Mouse (Mus musculus) forebrain, embryonic 13.5 days (tissue): ENCODE measurements around the gene Nktr. TPM values are rescaled to one million over a fixed set of nuclear protein-coding genes. Genes with fewer than 3 reads are reported as not detected.

Experiments used
- ATAC-seq: fragments of 200-750 bp; cut with Nextera tagmentation; 2 replicates; pipeline ENCODE4 v1.8.0; 2017
- H3K27ac ChIP-seq: fragments of 300-500 bp; sonication (generic); 2 replicates; pipeline ENCODE4 v1.5.1; 2015; ENCODE audit warnings: inconsistent platforms, mild to moderate bottlenecking, moderate library complexity
- H3K27me3 ChIP-seq: fragments of 300-500 bp; sonication (generic); 2 replicates; pipeline ENCODE4 v1.6.1; 2015; ENCODE audit warnings: mild to moderate bottlenecking, inconsistent platforms
- H3K36me3 ChIP-seq: fragments of 300-500 bp; sonication (generic); 2 replicates; pipeline ENCODE4 v1.6.1; 2015; ENCODE audit warnings: mild to moderate bottlenecking, inconsistent platforms; ENCODE audit not compliant: poor library complexity, severe bottlenecking
- H3K4me1 ChIP-seq: fragments of 300-500 bp; sonication (generic); 2 replicates; pipeline ENCODE4 v1.6.1; 2015; ENCODE audit warnings: inconsistent platforms
- H3K4me2 ChIP-seq: fragments of 300-500 bp; sonication (generic); 2 replicates; pipeline ENCODE4 v1.6.1; 2015; ENCODE audit warnings: inconsistent platforms, mild to moderate bottlenecking, moderate library complexity
- H3K4me3 ChIP-seq: fragments of 300-500 bp; sonication (generic); 2 replicates; pipeline ENCODE4 v1.5.1; 2015; ENCODE audit warnings: mild to moderate bottlenecking, inconsistent platforms
- H3K9ac ChIP-seq: fragments of 300-500 bp; sonication (generic); 2 replicates; pipeline ENCODE4 v1.6.1; 2015; ENCODE audit warnings: mild to moderate bottlenecking, inconsistent platforms
- H3K9me3 ChIP-seq: fragments of 300-500 bp; sonication (generic); replicated peaks from 2 replicates; pipeline ENCODE4 v1.6.1; 2016; ENCODE audit warnings: inconsistent platforms
- WGBS: fragments of 180-500 bp; shearing (Covaris S2); methylation state at CpG from one replicate; pipeline ENCODE4 v1.1.7; 2015; 5-methylcytosine and 5-hydroxymethylcytosine counted together
- polyA plus RNA-seq: library from polyadenylated mRNA; unstranded; fragments of >200 nt; fragmentation: Nextera tagmentation; extraction: Ambion mirVana; gene quantifications from 2 replicates; pipeline ENCODE4 v1.2.1, GENCODE M21; 2015

The Nktr gene
- polyA plus RNA-seq = 69.5 and 70.9 TPM in 2 replicates

DNA sequence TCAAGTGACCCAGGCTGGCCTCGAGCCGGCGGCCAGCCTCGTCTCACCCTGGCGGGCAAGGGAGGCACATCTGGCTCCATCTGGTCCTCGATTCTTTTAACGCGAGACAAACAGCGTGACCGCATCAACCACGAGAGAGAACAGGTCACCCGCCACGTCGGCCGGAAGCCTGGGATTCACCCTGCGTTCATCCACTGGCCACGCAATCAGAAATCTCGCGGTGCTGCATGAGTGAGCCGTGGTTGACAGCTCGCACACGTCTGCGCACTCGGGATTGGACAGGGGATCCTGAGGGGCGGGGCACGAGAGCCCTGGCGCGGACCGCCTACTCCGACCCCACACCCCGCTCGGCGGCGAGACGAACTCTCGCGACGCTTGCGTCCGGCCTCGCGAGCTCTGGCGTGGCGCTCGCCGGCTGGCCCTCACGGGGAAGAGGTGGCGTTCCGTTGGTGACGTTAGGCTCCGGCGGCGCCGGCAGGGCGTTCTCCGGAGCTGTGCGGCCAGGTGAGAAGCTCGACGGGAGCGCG is at the start of gene Nktr:
Gene Nktr (plus strand): TSS at position 378 of the 527 bp plus-strand sequence.
- H3K9ac ChIP-seq = peak within 1 kb of the TSS; percentile 97
- peak within 1 kb of the TSS; percentile 91 for H3K4me3 ChIP-seq
- no peaks in the 10 kb centered on the region for H3K36me3 ChIP-seq
- WGBS = under 1% methylated on average over 30 of the region's 61 CpGs
- peaks cover 17% of the 10 kb centered on the region for H3K4me1 ChIP-seq
- H3K27ac ChIP-seq = peak within 1 kb of the TSS; percentile 93
- H3K4me2 ChIP-seq = peak within 1 kb of the TSS; percentile 97
- no peaks in the 10 kb centered on the region for H3K27me3 ChIP-seq
- no peaks in the 10 kb centered on the region for H3K9me3 ChIP-seq
- peak; percentile 100 for ATAC-seq

GRCm38 (mm10) chr9:121669348-121669791 is 49.6 kb upstream of the Nktr start:
- peak overlapping the region; percentile 59 for H3K4me2 ChIP-seq
- under 1% methylated on average over 28 of the region's 28 CpGs for WGBS
- ATAC-seq = peak; percentile 9; the same call in 1 of the 2 replicates
- peaks cover 41% of the 10 kb centered on the region for H3K4me1 ChIP-seq
- peak overlapping the region; percentile 37 for H3K4me3 ChIP-seq
- no peak overlapping the region for H3K27ac ChIP-seq
- H3K27me3 ChIP-seq = peaks cover 34% of the 10 kb centered on the region
- H3K9me3 ChIP-seq = no peaks in the 10 kb centered on the region
- no peaks in the 10 kb centered on the region for H3K36me3 ChIP-seq
- H3K9ac ChIP-seq = peak overlapping the region; percentile 59

GRCm38 (mm10) chr9:121671300-121671699 is 47.7 kb upstream of the Nktr start:
- no peaks in the 10 kb centered on the region for H3K36me3 ChIP-seq
- H3K4me3 ChIP-seq = no peak overlapping the region
- H3K9me3 ChIP-seq = no peaks in the 10 kb centered on the region
- WGBS = 20% methylated on average over 7 of the region's 7 CpGs
- H3K27me3 ChIP-seq = peaks cover 30% of the 10 kb centered on the region
- H3K9ac ChIP-seq = no peak overlapping the region
- peaks cover 37% of the 10 kb centered on the region for H3K4me1 ChIP-seq
- H3K4me2 ChIP-seq = no peak overlapping the region
- ATAC-seq = no peak; the same call in 1 of the 2 replicates
- H3K27ac ChIP-seq = no peak overlapping the region

DNA sequence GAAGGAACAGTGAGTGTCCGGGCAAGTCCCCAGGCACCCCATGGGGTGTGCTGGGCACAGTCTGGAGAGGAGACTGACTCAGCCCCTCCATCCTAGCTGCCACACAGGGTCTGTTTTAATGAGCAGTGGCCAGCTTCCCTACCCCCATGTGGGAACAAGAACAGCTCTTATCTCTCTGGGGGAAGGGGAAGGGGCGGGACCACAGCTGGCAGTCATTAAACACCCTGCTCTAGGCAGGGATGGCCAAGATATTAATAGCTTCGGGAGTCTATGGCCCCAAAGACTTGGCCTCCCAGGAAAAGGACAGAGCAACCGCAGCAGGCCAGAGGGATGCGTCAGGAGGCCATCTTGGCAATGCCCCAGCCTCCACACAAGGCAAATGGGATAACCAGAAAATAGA is 46.7 kb upstream of the Nktr start:
- H3K9ac ChIP-seq = no peak overlapping the region

DNA sequence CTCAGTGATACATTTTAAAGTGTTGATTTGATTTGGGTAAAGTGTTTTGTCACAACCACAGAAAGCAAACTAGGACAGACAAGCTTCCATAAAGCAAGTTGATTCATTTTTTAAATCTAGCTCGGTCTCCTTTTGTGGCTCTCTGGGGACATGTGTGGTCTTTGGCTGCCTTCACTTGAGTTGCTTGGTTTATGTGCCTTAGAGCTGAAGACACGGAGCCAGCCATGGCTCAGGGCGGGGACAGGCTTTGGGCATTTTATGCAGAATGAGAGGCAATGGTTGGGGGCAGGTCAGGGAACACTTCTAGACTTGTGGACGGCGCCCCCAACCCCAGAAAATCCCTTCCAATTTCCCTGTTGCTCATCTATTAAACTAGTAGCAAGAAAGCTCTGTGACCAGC is 45.3 kb upstream of the Nktr start:
- no peak overlapping the region for H3K27ac ChIP-seq
- H3K4me1 ChIP-seq = peaks cover 19% of the 10 kb centered on the region
- H3K4me2 ChIP-seq = no peak overlapping the region
- peaks cover 22% of the 10 kb centered on the region for H3K27me3 ChIP-seq
- H3K9me3 ChIP-seq = no peaks in the 10 kb centered on the region
- no peak overlapping the region for H3K4me3 ChIP-seq
- no peaks in the 10 kb centered on the region for H3K36me3 ChIP-seq
- H3K9ac ChIP-seq = no peak overlapping the region
- ATAC-seq = no peak
- WGBS = 87% methylated on average over 5 of the region's 5 CpGs

More for the DNA sequence above, 46.7 kb upstream of the Nktr start:
- Histone ChIP-seq H3K4me1 (peaks cover 27% of the 10 kb centered on the region), H3K27me3 (peaks cover 30% of the 10 kb centered on the region), H3K4me3 (no peak overlapping the region), H3K27ac (no peak overlapping the region), H3K36me3 (no peaks in the 10 kb centered on the region), H3K9me3 (no peaks in the 10 kb centered on the region), H3K4me2 (no peak overlapping the region)
- WGBS = 79% methylated on average over 5 of the region's 5 CpGs
- ATAC-seq = no peak

GRCm38 (mm10) chr9:121675011-121675410 is 44.0 kb upstream of the Nktr start:
- peaks cover 11% of the 10 kb centered on the region for H3K27me3 ChIP-seq
- WGBS = 92% methylated on average over 9 of the region's 9 CpGs
- no peaks in the 10 kb centered on the region for H3K36me3 ChIP-seq
- H3K4me1 ChIP-seq = peaks cover 12% of the 10 kb centered on the region; the same call in 1 of the 2 replicates
- H3K4me2 ChIP-seq = no peak overlapping the region
- H3K27ac ChIP-seq = no peak overlapping the region
- no peak overlapping the region for H3K4me3 ChIP-seq
- no peak for ATAC-seq
- no peak overlapping the region for H3K9ac ChIP-seq
- no peaks in the 10 kb centered on the region for H3K9me3 ChIP-seq

GRCm38 (mm10) chr9:121675556-121675955 is 43.4 kb upstream of the Nktr start:
- peaks cover 6% of the 10 kb centered on the region for H3K27me3 ChIP-seq
- H3K36me3 ChIP-seq = no peaks in the 10 kb centered on the region
- WGBS = 93% methylated on average over 2 of the region's 2 CpGs
- H3K27ac ChIP-seq = no peak overlapping the region
- peaks cover 8% of the 10 kb centered on the region; the same call in 1 of the 2 replicates for H3K4me1 ChIP-seq
- H3K4me2 ChIP-seq = no peak overlapping the region
- H3K9me3 ChIP-seq = no peaks in the 10 kb centered on the region
- no peak for ATAC-seq
- H3K9ac ChIP-seq = no peak overlapping the region
- no peak overlapping the region for H3K4me3 ChIP-seq

DNA sequence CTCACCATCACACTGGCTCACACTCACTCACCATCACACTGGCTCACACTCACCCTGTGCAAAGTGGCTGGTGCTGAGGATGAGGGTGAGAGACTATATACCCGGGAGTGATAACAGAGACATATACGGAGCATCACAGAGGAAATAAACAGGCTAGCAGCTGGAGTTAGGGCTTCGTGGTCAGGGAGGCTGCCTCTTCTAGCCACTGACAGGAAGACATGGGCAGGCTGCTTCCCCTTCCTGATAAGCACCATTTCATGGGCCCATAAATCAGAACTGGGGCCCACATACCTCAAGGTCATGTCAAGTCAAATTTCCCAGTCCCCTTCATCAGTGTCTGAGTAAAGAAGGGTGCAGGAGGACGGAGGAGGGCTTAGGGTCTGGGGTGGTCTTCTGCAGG is 41.9 kb upstream of the Nktr start:
- H3K4me2 ChIP-seq = no peak overlapping the region
- H3K27ac ChIP-seq = no peak overlapping the region
- H3K9ac ChIP-seq = no peak overlapping the region
- 0 out of 2 replicates have a peak, but pooled peaks cover 5% of the 10 kb centered on the region for H3K4me1 ChIP-seq
- no peaks in the 10 kb centered on the region for H3K27me3 ChIP-seq
- no peaks in the 10 kb centered on the region for H3K9me3 ChIP-seq
- ATAC-seq = no peak
- H3K36me3 ChIP-seq = peaks cover 8% of the 10 kb centered on the region
- WGBS = 88% methylated on average over 4 of the region's 4 CpGs
- no peak overlapping the region for H3K4me3 ChIP-seq

- WGBS = 92% methylated on average over 8 of the region's 8 CpGs
- H3K4me3 ChIP-seq = no peak overlapping the region
- H3K9me3 ChIP-seq = no peaks in the 10 kb centered on the region
- no peaks in the 10 kb centered on the region for H3K27me3 ChIP-seq
- H3K36me3 ChIP-seq = peaks cover 12% of the 10 kb centered on the region
- ATAC-seq = no peak
- no peak overlapping the region for H3K4me2 ChIP-seq
- H3K4me1 ChIP-seq = 0 out of 2 replicates have a peak, but pooled peaks cover 5% of the 10 kb centered on the region
- H3K27ac ChIP-seq = no peak overlapping the region
- H3K9ac ChIP-seq = no peak overlapping the region
Measured at GRCm38 (mm10) chr9:121677476-121677875, 41.5 kb upstream of the Nktr start.

GRCm38 (mm10) chr9:121679549-121679948 is 39.4 kb upstream of the Nktr start:
- H3K27me3 ChIP-seq = no peaks in the 10 kb centered on the region
- H3K4me3 ChIP-seq = no peak overlapping the region
- 22% methylated on average over 6 of the region's 6 CpGs for WGBS
- 0 out of 2 replicates have a peak, but pooled peaks cover 5% of the 10 kb centered on the region for H3K4me1 ChIP-seq
- H3K9ac ChIP-seq = no peak overlapping the region
- peaks cover 30% of the 10 kb centered on the region for H3K36me3 ChIP-seq
- no peaks in the 10 kb centered on the region for H3K9me3 ChIP-seq
- ATAC-seq = peak; percentile 79
- no peak overlapping the region for H3K4me2 ChIP-seq
- no peak overlapping the region for H3K27ac ChIP-seq

GRCm38 (mm10) chr9:121681191-121681590 is 37.8 kb upstream of the Nktr start:
- no peak overlapping the region for H3K4me3 ChIP-seq

DNA sequence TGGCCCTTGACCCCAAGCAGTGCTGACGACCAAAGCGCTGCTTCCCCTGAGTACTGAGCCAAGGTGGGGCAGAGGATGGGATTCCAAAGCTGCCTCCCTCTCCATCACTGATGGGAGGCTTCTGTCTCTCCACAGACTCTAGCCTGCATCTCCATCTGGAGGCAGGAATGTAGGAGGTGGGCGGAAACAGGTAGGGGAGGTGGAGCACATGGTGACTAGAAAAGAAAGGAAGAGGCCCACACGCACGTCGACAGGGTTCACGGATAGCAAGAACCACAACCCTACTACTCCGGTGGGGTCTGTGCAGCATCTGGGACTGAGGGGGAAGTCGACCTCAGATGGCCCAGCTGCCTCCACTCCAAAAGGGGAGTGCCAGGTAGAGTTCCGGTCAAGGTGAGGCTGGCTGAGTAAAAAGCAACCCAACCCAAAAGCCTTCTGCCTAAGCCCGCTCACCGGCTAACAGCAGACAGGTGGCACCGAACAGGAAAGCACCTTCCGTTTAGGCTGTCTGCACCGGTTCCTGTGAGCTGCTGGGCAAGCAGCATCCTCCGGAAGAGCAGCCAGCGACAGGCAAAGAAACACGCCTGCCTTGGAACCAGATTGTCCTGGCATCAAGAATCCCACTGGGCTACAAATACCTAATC is 36.8 kb upstream of the Nktr start:
- WGBS = 81% methylated on average over 18 of the region's 18 CpGs
- Histone ChIP-seq H3K4me3 (no peak overlapping the region), H3K4me1 (0 out of 2 replicates have a peak, but pooled peaks cover 5% of the 10 kb centered on the region), H3K27me3 (no peaks in the 10 kb centered on the region), H3K36me3 (peaks cover 51% of the 10 kb centered on the region), H3K4me2 (no peak overlapping the region), H3K9ac (no peak overlapping the region), H3K27ac (no peak overlapping the region), H3K9me3 (no peaks in the 10 kb centered on the region)
- ATAC-seq = no peak

More at GRCm38 (mm10) chr9:121681191-121681590, 37.8 kb upstream of the Nktr start:
- no peak overlapping the region for H3K27ac ChIP-seq
- H3K9ac ChIP-seq = no peak overlapping the region
- H3K27me3 ChIP-seq = no peaks in the 10 kb centered on the region
- no peak overlapping the region for H3K4me2 ChIP-seq
- peaks cover 46% of the 10 kb centered on the region for H3K36me3 ChIP-seq
- WGBS = 86% methylated on average over 8 of the region's 8 CpGs
- 0 out of 2 replicates have a peak, but pooled peaks cover 5% of the 10 kb centered on the region for H3K4me1 ChIP-seq
- ATAC-seq = no peak
- H3K9me3 ChIP-seq = no peaks in the 10 kb centered on the region
